Mouse (Mus musculus): Measurements from ENCODE around the gene Gm20822.
"Not testable (repeated sequence)": the region's sequence is repeated elsewhere in the genome, so short reads cannot be mapped to it uniquely, and the experiment has no call there.

Gm20822 gene

GRCm38 (mm10) chrY:15884671-15885070 lies at the start of gene Gm20822:
Gm20822 (minus strand) TSS chrY:15884771.
- not testable (repeated sequence) for DNase-seq

All from lung, postnatal 36 days (tissue).